ENCODE assay signal across 19 mouse cellular contexts in the genomic region with DNA sequence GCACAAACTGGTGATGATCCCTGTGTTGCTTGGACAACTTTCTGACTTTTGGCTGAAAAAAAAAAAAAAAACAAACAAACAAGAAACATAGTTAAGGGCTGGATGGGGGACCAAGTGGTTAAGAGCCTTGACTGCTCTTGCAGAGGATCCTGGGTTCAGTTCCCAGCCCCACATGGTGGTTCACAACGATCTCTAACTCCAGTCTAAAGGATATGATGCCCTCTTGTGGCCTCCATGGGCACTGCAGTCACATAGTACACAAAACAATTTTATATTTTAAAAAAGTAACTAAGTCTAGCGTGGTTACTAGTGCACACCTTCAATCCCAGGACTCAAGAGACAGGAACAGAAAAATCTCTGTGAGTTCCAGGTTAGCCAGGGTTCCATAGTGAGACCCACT. TPM values are rescaled to one million over a fixed set of nuclear protein-coding genes. Genes with fewer than 3 reads are reported as not detected.
DNase-seq lines count a peak whose midpoint lies in the region; TF ChIP-seq lines count a peak whose summit lies in the region.
"Had no signal": no experiment of that assay in that cellular context is flagged by ENCODE, and none has a peak within 500 bp of the region (broad histone marks: within the 10 kb centered on the region; RNA-seq: fewer than 3 reads in every experiment).

No protein-coding gene starts in this region.

- TF ChIP-seq CTCF in kidney, adult 2 months (conservative IDR thresholded peaks at IDR 0.05; ENCODE audit: insufficient read depth, insufficient read length, low read depth, low read length) = 0 out of 2 replicates have a peak, but pooled peaks have one; percentile 14
- no peak for TF ChIP-seq CTCF in thymus, adult 2 months (IDR thresholded peaks at IDR 0.05; ENCODE audit: borderline replicate concordance, control insufficient read depth, extremely low read depth, insufficient read depth, low read length, poor library complexity)

- H3K27ac ChIP-seq in kidney, adult 2 months (ENCODE audit: insufficient read depth, low read depth, low read length) = no peak overlapping the region
- no peak overlapping the region for H3K27ac ChIP-seq in thymus, adult 2 months (ENCODE audit: control insufficient read depth, insufficient read depth, low read length)
- H3K27ac ChIP-seq: embryonic facial prominence, embryonic 12.5 days; forebrain, embryonic 15.5 days; kidney, embryonic 15.5 days; liver, embryonic 13.5 days; midbrain, embryonic 10.5 days; neural tube, embryonic 13.5 days had no signal

- no peaks in the 10 kb centered on the region for H3K36me3 ChIP-seq in kidney, adult 2 months (ENCODE audit: control insufficient read depth, insufficient read depth, low read length)
- H3K36me3 ChIP-seq in thymus, adult 2 months (ENCODE audit: control insufficient read depth, insufficient read depth, low read length) = peaks cover 19% of the 10 kb centered on the region
- H3K36me3 ChIP-seq: embryonic facial prominence, embryonic 12.5 days; forebrain, embryonic 15.5 days; kidney, embryonic 15.5 days; midbrain, embryonic 10.5 days; neural tube, embryonic 13.5 days had no signal

- TF ChIP-seq POLR2A in kidney, adult 2 months (IDR thresholded peaks at IDR 0.05; ENCODE audit: low read depth, low read length) = no peak
- no peak for TF ChIP-seq POLR2A in thymus, adult 2 months (IDR thresholded peaks at IDR 0.05; ENCODE audit: control insufficient read depth, extremely low read depth, insufficient read depth, low read length, poor library complexity)

- H3K27me3 ChIP-seq in kidney, adult 2 months (replicated peaks; ENCODE audit: control insufficient read depth, insufficient read depth, low read length) = no peaks in the 10 kb centered on the region
- no peaks in the 10 kb centered on the region for H3K27me3 ChIP-seq in thymus, adult 2 months (ENCODE audit: control insufficient read depth, insufficient read depth, low read length)
- H3K27me3 ChIP-seq: embryonic facial prominence, embryonic 12.5 days; forebrain, embryonic 15.5 days; kidney, embryonic 15.5 days; liver, embryonic 13.5 days; neural tube, embryonic 13.5 days had no signal

- no peaks in the 10 kb centered on the region for H3K4me1 ChIP-seq in kidney, adult 2 months (ENCODE audit: control insufficient read depth, insufficient read depth, low read length)
- H3K4me1 ChIP-seq in thymus, adult 2 months (replicated peaks; ENCODE audit: control insufficient read depth, insufficient read depth, low read length) = peaks cover 15% of the 10 kb centered on the region
- H3K4me1 ChIP-seq: embryonic facial prominence, embryonic 12.5 days; forebrain, embryonic 15.5 days; kidney, embryonic 15.5 days; neural tube, embryonic 13.5 days had no signal

- DNase-seq in kidney, adult 2 months = no peak
- DNase-seq in kidney, postnatal 10 days = no peak
- peak; percentile 13 for DNase-seq in thymus, adult 2 months
- DNase-seq in thymus, adult 18-20 months = no peak
- peak; percentile 48 for DNase-seq in ZHBTc4 (ENCODE audit: low read depth, low spot score)
- DNase-seq in thymus, postnatal 4 days = peak; percentile 61
- DNase-seq in urinary bladder, adult 2 months (ENCODE audit: low spot score) = no peak
- no peak for DNase-seq in layer of hippocampus, postnatal 25 days (ENCODE audit: extremely low spot score in 1 of 2, low spot score in 1 of 2)
- DNase-seq: adrenal gland, postnatal 36 days; cerebellum, adult 9-11 months; heart, adult 11 months; heart, postnatal 4 days; liver, embryonic 13.5 days; right cerebral cortex, adult 18-20 months had no signal

- 83% methylated on average over 2 of the region's 2 CpGs for WGBS in kidney, adult 2 months
- 92% methylated on average over 2 of the region's 2 CpGs for WGBS in thymus, adult 2 months

- H3K4me3 ChIP-seq in kidney, adult 2 months (ENCODE audit: insufficient read depth, low read depth, low read length) = no peak overlapping the region
- H3K4me3 ChIP-seq in thymus, adult 2 months (ENCODE audit: control insufficient read depth, insufficient read depth, low read length) = no peak overlapping the region
- H3K4me3 ChIP-seq: embryonic facial prominence, embryonic 12.5 days; forebrain, embryonic 15.5 days; kidney, embryonic 15.5 days; liver, embryonic 13.5 days; midbrain, embryonic 10.5 days; neural tube, embryonic 13.5 days had no signal

RNA-seq across cellular contexts. Expression of a gene that starts 43.9 kb away (rescaled TPM):
- polyA plus RNA-seq in kidney, adult 2 months (2012; rRNA removed) = 18.6 and 20.0 TPM in 2 replicates
- polyA plus RNA-seq in thymus, adult 2 months (2012; rRNA removed) = 278 and 301 TPM in 2 replicates
- polyA plus RNA-seq in urinary bladder, adult 2 months (2012; rRNA removed) = 8.5 and 12.4 TPM in 2 replicates
- 10 to 100 TPM; 13.4 to 13.8 TPM for total RNA-seq in layer of hippocampus, postnatal 25 days (2021)

Comparison
In these comparisons a context has a peak if more than half of its experiments do, and no peak if none do; other contexts are left out.
1. DNase-seq: peak in thymus, adult 2 months (single experiment), ZHBTc4 (single experiment) and thymus, postnatal 4 days (single experiment); none in kidney, adult 2 months (single experiment), kidney, postnatal 10 days (single experiment), thymus, adult 18-20 months (0 of 2), urinary bladder, adult 2 months (single experiment) and layer of hippocampus, postnatal 25 days (0 of 2).
2. RNA of a gene that starts 43.9 kb away (polyA plus RNA-seq): 278 to 301 TPM in thymus, adult 2 months; 18.6 to 20.0 TPM in kidney, adult 2 months and 8.5 to 12.4 TPM in urinary bladder, adult 2 months; every median in the first group is over 10 times any median in the second.